Mouse (Mus musculus) liver, postnatal 0 days (tissue): Measurements from ENCODE around the gene 4930579F01Rik.

Experiments used
- CTCF ChIP-seq: sonication (generic); IDR thresholded peaks from 2 replicates; pipeline ENCODE4 v1.5.1; 2016; ENCODE audit warnings: antibody characterized with exemption, low read depth
- EP300 ChIP-seq: IDR thresholded peaks from 2 replicates; pipeline ENCODE4 v1.6.1; 2016; ENCODE audit warnings: antibody characterized with exemption, low read depth, mild to moderate bottlenecking

DNA sequence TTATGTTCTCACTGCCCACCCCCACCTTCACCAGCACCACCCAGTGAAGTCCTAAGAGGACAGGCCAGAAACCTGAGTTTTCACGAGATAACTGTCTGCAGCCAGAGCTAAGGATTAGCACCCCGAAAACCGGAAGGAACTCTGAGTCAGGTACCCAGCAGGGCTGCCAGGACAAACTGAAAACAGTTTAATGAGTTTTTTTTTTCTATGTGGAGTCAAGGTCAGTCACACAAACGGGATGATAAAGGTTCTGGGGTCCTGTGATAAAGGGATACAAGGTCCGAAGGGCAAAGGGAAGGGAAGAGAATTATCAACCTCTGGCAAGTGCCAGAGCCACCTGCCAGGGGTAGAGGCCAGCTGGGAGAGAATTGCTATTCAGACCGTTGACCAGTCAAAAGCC lies 47.7 kb upstream of the 4930579F01Rik start:
- TF ChIP-seq EP300, result no peak
- no peak for TF ChIP-seq CTCF
